Mouse (Mus musculus) kidney, adult 2 months (tissue): ENCODE results near the gene Igf1. TPM values are rescaled to one million over a fixed set of nuclear protein-coding genes. Genes with fewer than 3 reads are reported as not detected.

ENCODE experiments used
- DNase-seq: peaks from one replicate; pipeline ENCODE4 v3.0.0; 2021
- H3K27ac ChIP-seq: fragments of 200-500 bp; 2 replicates; pipeline ENCODE4 v1.5.1; 2012; ENCODE audit warnings: low read depth, low read length, control low read depth, inconsistent platforms; ENCODE audit not compliant: insufficient read depth
- H3K27me3 ChIP-seq: fragments of 200-500 bp; replicated peaks from 2 replicates; pipeline ENCODE4 v1.6.1; 2012; ENCODE audit warnings: mild to moderate bottlenecking, moderate library complexity, low read length, inconsistent platforms; ENCODE audit not compliant: control insufficient read depth, insufficient read depth
- H3K36me3 ChIP-seq: fragments of 200-500 bp; 2 replicates; pipeline ENCODE4 v1.6.1; 2012; ENCODE audit warnings: mild to moderate bottlenecking, moderate library complexity, low read length, inconsistent platforms; ENCODE audit not compliant: control insufficient read depth, insufficient read depth
- H3K4me1 ChIP-seq: fragments of 200-500 bp; 2 replicates; pipeline ENCODE4 v1.6.1; 2011; ENCODE audit warnings: low read length; ENCODE audit not compliant: control insufficient read depth, insufficient read depth
- H3K4me3 ChIP-seq: fragments of 200-500 bp; 2 replicates; pipeline ENCODE4 v1.5.1; 2011; ENCODE audit warnings: mild to moderate bottlenecking, low read depth, low read length, control low read depth; ENCODE audit not compliant: insufficient read depth
- CTCF ChIP-seq: fragments of 200-500 bp; conservative IDR thresholded peaks from 2 replicates; pipeline ENCODE4 v1.5.1; 2011; ENCODE audit warnings: low read depth, mild to moderate bottlenecking, control low read depth, low read length, moderate library complexity, mixed read lengths; ENCODE audit not compliant: insufficient read depth, insufficient read length
- POLR2A ChIP-seq: fragments of 200-500 bp; IDR thresholded peaks from one replicate; pipeline ENCODE4 v1.6.1; 2011; ENCODE audit warnings: low read depth, low read length, control low read depth
- WGBS: fragments of 180-500 bp; shearing (Covaris S2); methylation state at CpG from one replicate; pipeline ENCODE4 v1.1.7; 2018; 5-methylcytosine and 5-hydroxymethylcytosine counted together
- polyA plus RNA-seq: library from polyadenylated mRNA; depleted of rRNA; stranded (reverse); fragments of >200 nt; gene quantifications from 2 replicates; pipeline ENCODE4 v1.2.3, GENCODE M21; 2012

Igf1 gene
- polyA plus RNA-seq, 1 experiment, result 28.9 TPM

DNA sequence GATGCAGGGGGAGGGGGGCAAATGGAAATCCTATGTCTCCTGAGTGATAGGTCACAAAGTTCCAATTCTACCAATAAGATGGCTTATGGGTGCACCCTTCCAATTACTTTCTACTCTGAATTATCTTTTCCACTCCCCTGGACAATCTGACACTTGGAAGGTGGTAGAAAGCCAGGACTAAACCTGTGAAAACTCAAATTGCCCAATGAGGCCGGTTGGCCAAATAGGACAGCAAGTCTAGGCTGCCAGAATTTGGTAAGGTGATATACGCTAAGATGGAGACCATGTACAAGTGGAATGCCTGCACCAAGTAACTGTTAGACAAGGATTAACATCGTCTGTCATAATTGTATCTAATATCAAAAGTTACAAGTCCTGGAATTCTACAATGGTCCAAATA lies 55.8 kb downstream of the Igf1 start:
- TF ChIP-seq POLR2A (no peak), CTCF (no peak)
- no peaks in the 10 kb centered on the region for H3K36me3 ChIP-seq
- no peak overlapping the region for H3K4me3 ChIP-seq
- H3K27ac ChIP-seq, result no peak overlapping the region
- H3K27me3 ChIP-seq, result no peaks in the 10 kb centered on the region
- 92% methylated on average over 3 of the region's 3 CpGs for WGBS
- DNase-seq, result no peak
- H3K4me1 ChIP-seq, result no peaks in the 10 kb centered on the region

DNA sequence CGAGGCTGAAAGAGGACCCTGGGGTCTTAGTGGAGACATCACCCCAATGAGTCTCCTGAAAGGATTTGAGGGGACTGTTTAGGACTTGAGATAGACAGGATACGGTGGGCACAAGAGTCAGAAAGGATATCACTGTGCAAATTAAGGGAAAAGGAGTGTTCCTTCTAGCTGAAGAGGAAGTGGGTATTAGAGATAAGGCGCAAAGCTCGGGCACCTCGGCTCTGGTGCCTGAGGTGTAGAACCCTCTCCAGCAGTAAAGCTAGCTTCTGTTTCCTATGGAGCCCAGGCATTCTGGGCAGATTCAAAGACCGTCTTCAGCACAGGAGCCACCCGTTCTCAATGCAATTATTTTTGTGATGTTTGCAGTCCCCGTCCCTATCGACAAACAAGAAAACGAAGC lies 56.9 kb downstream of the Igf1 start:
- no peak for DNase-seq
- H3K27ac ChIP-seq, result no peak overlapping the region
- WGBS, result 83% methylated on average over 10 of the region's 10 CpGs
- H3K4me3 ChIP-seq, result no peak overlapping the region
- no peak for TF ChIP-seq CTCF
- no peak for TF ChIP-seq POLR2A
- no peaks in the 10 kb centered on the region for H3K27me3 ChIP-seq
- no peaks in the 10 kb centered on the region for H3K36me3 ChIP-seq
- H3K4me1 ChIP-seq, result no peaks in the 10 kb centered on the region

DNA sequence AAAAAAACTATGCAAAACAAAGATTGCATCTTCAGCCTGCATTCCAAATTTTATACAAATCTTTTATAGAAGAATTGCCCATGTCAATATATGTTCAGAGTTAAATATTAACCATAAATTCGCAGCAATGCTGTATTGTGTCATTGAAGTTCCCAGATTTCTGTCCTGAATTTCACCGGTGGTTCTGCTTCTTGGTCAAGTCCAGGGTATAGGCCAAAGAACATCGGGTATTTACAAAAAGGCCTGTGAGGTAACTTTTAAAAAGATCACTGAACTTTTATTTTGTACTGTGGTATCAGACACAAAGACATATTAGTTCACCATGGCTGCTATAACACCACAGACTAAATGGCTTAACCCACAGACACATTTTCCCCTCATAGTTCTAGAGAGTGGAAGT lies 57.7 kb downstream of the Igf1 start:
- H3K27ac ChIP-seq, result no peak overlapping the region
- TF ChIP-seq POLR2A (no peak), CTCF (no peak)
- H3K4me3 ChIP-seq, result no peak overlapping the region
- H3K4me1 ChIP-seq, result no peaks in the 10 kb centered on the region
- no peaks in the 10 kb centered on the region for H3K27me3 ChIP-seq
- no peak for DNase-seq
- H3K36me3 ChIP-seq, result no peaks in the 10 kb centered on the region
- 67% methylated on average over 3 of the region's 3 CpGs for WGBS

DNA sequence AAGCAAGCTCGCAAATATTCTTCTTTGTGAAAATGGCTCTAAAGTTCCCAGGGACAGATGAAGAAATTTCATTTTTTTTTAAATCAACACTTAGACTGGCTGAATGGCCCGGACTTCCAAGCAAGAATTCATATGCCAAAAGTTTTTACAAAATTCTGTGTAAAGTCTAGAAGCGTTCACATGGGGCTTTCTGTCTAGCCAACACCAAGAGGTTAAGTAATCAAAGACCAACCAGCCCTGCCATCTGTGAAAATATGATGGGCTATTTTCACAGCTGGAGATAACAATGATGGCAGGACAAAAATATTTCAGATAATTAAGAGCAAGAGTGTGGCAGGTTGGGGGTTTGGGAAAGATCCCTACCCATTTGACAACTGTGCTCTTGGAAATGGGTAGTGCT lies 64.2 kb downstream of the Igf1 start:
- H3K36me3 ChIP-seq, result no peaks in the 10 kb centered on the region
- H3K27me3 ChIP-seq, result no peaks in the 10 kb centered on the region
- H3K27ac ChIP-seq, result no peak overlapping the region
- H3K4me3 ChIP-seq, result no peak overlapping the region
- TF ChIP-seq POLR2A, result no peak
- TF ChIP-seq CTCF, result no peak
- peaks cover 7% of the 10 kb centered on the region; the same call in 1 of the 2 replicates for H3K4me1 ChIP-seq
- DNase-seq, result no peak
- 95% methylated on average over 3 of the region's 3 CpGs for WGBS

DNA sequence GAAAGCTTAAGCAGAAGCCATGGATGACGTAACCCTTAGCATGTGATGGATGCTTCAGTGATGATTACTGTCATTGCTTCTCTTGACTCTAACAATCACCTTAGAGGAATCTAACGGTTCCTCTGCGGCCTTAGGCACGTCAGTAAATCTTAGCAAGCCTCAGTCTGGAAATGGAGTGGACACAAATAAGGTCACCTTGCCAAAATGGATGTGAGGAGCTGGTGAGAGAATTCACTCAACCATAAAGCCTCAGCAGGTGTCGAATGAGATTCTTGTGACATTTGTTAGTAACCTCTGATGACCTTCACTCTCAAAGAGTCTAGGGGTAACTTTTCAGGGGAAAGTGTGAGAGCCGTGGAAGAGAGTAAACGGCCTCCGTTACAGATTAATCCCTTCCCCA lies 68.5 kb downstream of the Igf1 start:
- 39% methylated on average over 8 of the region's 8 CpGs for WGBS
- H3K27ac ChIP-seq, result peak overlapping the region; percentile 71

DNA sequence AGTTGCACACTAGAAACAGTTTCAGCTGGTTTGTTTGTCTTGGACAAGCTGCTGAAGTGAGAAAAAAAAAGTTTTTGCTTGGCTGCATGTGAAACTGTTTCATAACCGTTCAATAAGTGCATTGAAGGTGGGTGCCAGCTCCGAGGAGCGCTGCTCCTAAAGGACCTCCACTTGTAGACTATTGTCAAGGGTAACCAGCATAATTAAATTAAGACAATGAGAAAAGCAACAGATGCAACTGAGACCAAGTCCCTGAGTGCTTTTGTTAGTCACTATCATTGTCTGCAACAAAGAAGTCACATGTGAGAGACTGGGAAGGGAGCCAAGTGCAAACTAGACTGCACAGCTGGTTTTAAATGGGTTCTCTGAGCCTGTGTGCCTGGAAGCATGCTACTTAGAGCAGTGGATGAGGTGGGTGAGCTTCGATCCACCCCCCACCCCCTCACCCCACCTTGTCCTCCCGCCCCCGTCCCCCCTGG lies 69.1 kb downstream of the Igf1 start:
- H3K4me1 ChIP-seq, result peaks cover 7% of the 10 kb centered on the region; the same call in 1 of the 2 replicates
- H3K27me3 ChIP-seq, result no peaks in the 10 kb centered on the region
- peak; percentile 84 for DNase-seq
- H3K36me3 ChIP-seq, result no peaks in the 10 kb centered on the region
- 12% methylated on average over 6 of the region's 6 CpGs for WGBS
- no peak overlapping the region for H3K4me3 ChIP-seq
- TF ChIP-seq POLR2A, result no peak
- no peak for TF ChIP-seq CTCF
- no peak overlapping the region for H3K27ac ChIP-seq

More for the DNA sequence above, 68.5 kb downstream of the Igf1 start:
- H3K4me3 ChIP-seq, result no peak overlapping the region
- TF ChIP-seq CTCF, result no peak
- no peak for TF ChIP-seq POLR2A
- peaks cover 7% of the 10 kb centered on the region; the same call in 1 of the 2 replicates for H3K4me1 ChIP-seq
- DNase-seq, result peak; percentile 58
- H3K36me3 ChIP-seq, result no peaks in the 10 kb centered on the region
- H3K27me3 ChIP-seq, result no peaks in the 10 kb centered on the region

DNA sequence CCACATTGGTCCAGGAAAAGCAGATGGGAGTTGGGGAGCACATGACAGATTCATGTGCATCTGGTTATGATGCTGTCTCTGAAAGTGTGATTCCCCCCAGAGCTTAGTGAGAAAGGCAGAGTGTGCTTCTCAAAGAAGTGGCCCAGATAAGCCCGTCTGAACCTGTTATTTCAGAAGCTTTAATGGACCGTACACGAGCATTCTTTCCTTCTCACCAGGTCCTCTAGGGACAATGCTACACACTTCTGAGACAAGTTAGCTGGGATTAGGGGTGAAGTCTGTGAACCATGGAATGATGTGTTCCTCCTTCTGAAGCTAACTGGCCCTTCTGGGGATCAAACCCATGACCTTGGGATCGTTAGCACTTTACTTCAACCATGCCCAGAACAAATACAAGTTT lies 90.1 kb downstream of the Igf1 start:
- no peaks in the 10 kb centered on the region for H3K36me3 ChIP-seq
- no peaks in the 10 kb centered on the region for H3K27me3 ChIP-seq
- no peaks in the 10 kb centered on the region for H3K4me1 ChIP-seq
- no peak for DNase-seq
- WGBS, result 51% methylated on average over 4 of the region's 4 CpGs
- TF ChIP-seq CTCF, result no peak
- no peak for TF ChIP-seq POLR2A
- no peak overlapping the region for H3K27ac ChIP-seq
- H3K4me3 ChIP-seq, result no peak overlapping the region
